Mouse (Mus musculus): ENCODE data around the gene Osr1. TPM values are rescaled to one million over a fixed set of nuclear protein-coding genes. Genes with fewer than 3 reads are reported as not detected.

Osr1 gene
- 1.0 and 2.1 TPM in 2 replicates for total RNA-seq (2021)
- long read RNA-seq, partial matches to known transcripts: 0 of 4 reads
- long read RNA-seq, other reads (novel, unspliced or antisense): 1 of 4 reads

GRCm38 (mm10) chr12:9569971-9570370, at the start of gene Osr1:
Gene Osr1, plus strand, starts transcription at chr12:9570116.
- peak; percentile 58 for DNase-seq

- DNase-seq: no peak
Measured at GRCm38 (mm10) chr12:9550328-9550727, 19.6 kb upstream of the Osr1 start.

GRCm38 (mm10) chr12:9564956-9565355, 5.0 kb upstream of the Osr1 start:
- DNase-seq: no peak

GRCm38 (mm10) chr12:9570496-9570995, 630 bp downstream of the Osr1 start:
- DNase-seq: no peak

GRCm38 (mm10) chr12:9571276-9571940, 1.5 kb downstream of the Osr1 start:
- no peak for DNase-seq

- no peak for DNase-seq
Measured at GRCm38 (mm10) chr12:9572022-9572421, 2.1 kb downstream of the Osr1 start.

- no peak for DNase-seq
Measured at GRCm38 (mm10) chr12:9573682-9574081, 3.8 kb downstream of the Osr1 start.

- DNase-seq: peak; percentile 28
Measured at GRCm38 (mm10) chr12:9574244-9574871, 4.4 kb downstream of the Osr1 start.

GRCm38 (mm10) chr12:9575158-9576042, 5.5 kb downstream of the Osr1 start:
- no peak for DNase-seq

- no peak for DNase-seq
Measured at GRCm38 (mm10) chr12:9576043-9576538, 6.2 kb downstream of the Osr1 start.

GRCm38 (mm10) chr12:9577610-9578009, 7.7 kb downstream of the Osr1 start:
- DNase-seq: no peak

- no peak for DNase-seq
Measured at GRCm38 (mm10) chr12:9578591-9578990, 8.7 kb downstream of the Osr1 start.

GRCm38 (mm10) chr12:9579301-9580030, 9.6 kb downstream of the Osr1 start:
- DNase-seq: no peak

- DNase-seq: no peak
Measured at GRCm38 (mm10) chr12:9580041-9580905, 10.4 kb downstream of the Osr1 start.

- DNase-seq: no peak
Measured at GRCm38 (mm10) chr12:9581011-9581410, 11.1 kb downstream of the Osr1 start.

GRCm38 (mm10) chr12:9581506-9581905, 11.6 kb downstream of the Osr1 start:
- DNase-seq: no peak

- DNase-seq: no peak
Measured at GRCm38 (mm10) chr12:9582248-9582995, 12.5 kb downstream of the Osr1 start.

GRCm38 (mm10) chr12:9583380-9583779, 13.5 kb downstream of the Osr1 start:
- DNase-seq: no peak

GRCm38 (mm10) chr12:9584366-9585084, 14.6 kb downstream of the Osr1 start:
- DNase-seq: peak; percentile 76

Data from adrenal gland, postnatal 25 days (tissue).